ENCODE assay signal across 8 mouse cellular contexts in genomic region chr9:32591732-32592582, GRCm38 (mm10). TPM values are rescaled to one million over a fixed set of nuclear protein-coding genes. Genes with fewer than 3 reads are reported as not detected.
A peak's percentile ranks its signal among the peaks of the same experiment; 100 is the strongest.
DNase-seq lines count a peak whose midpoint lies in the region; ATAC-seq and TF ChIP-seq lines count a peak whose summit lies in the region.

No protein-coding gene starts in this region.

- peaks cover 10% of the 10 kb centered on the region for H3K27me3 ChIP-seq in forebrain, embryonic 11.5 days (ENCODE audit: control insufficient read depth, insufficient read depth, low read length)
- H3K27me3 ChIP-seq in heart, embryonic 16.5 days (ENCODE audit: control insufficient read depth, insufficient read depth, low read length): no peaks in the 10 kb centered on the region
- no peaks in the 10 kb centered on the region for H3K27me3 ChIP-seq in liver, embryonic 11.5 days (replicated peaks; ENCODE audit: control insufficient read depth, insufficient read depth, low read length)
- no peaks in the 10 kb centered on the region for H3K27me3 ChIP-seq in myocyte (ENCODE audit: control insufficient read depth, insufficient read depth, insufficient read length)
- 0 out of 2 replicates have a peak, but pooled peaks cover 4% of the 10 kb centered on the region for H3K27me3 ChIP-seq in stomach, embryonic 16.5 days (ENCODE audit: control insufficient read depth, insufficient read depth, low read length)

- peak; percentile 76 for ATAC-seq in forebrain, embryonic 11.5 days (replicated peaks; ENCODE audit: low FRiP score)
- ATAC-seq in heart, embryonic 16.5 days (replicated peaks; ENCODE audit: extremely low read depth, insufficient read depth, low FRiP score): peak; percentile 89
- ATAC-seq in liver, embryonic 11.5 days (replicated peaks; ENCODE audit: low FRiP score): peak; percentile 80
- ATAC-seq in stomach, embryonic 16.5 days (ENCODE audit: insufficient read depth, low FRiP score): peak; percentile 71

- H3K79me2 ChIP-seq in myocyte (ENCODE audit: control insufficient read depth, insufficient read depth): no peaks in the 10 kb centered on the region

- TF ChIP-seq POLR2A in myocyte (IDR thresholded peaks at IDR 0.05; ENCODE audit: insufficient read length, low read depth): no peak

- no peaks in the 10 kb centered on the region for H3K9me3 ChIP-seq in forebrain, embryonic 11.5 days (ENCODE audit: control insufficient read depth, low read length)
- H3K9me3 ChIP-seq in heart, embryonic 16.5 days (replicated peaks; ENCODE audit: control insufficient read depth, low read length): no peaks in the 10 kb centered on the region
- H3K9me3 ChIP-seq in liver, embryonic 11.5 days (ENCODE audit: control insufficient read depth, low read length): no peaks in the 10 kb centered on the region
- H3K9me3 ChIP-seq in stomach, embryonic 16.5 days (replicated peaks; ENCODE audit: control insufficient read depth, low read length): no peaks in the 10 kb centered on the region

- 10% methylated on average over 14 of the region's 14 CpGs for WGBS in forebrain, embryonic 11.5 days
- 10% methylated on average over 14 of the region's 14 CpGs for WGBS in heart, embryonic 16.5 days
- WGBS in liver, embryonic 11.5 days: 12% methylated on average over 14 of the region's 14 CpGs
- 12% methylated on average over 14 of the region's 14 CpGs for WGBS in stomach, embryonic 16.5 days

- peaks cover 7% of the 10 kb centered on the region; the same call in 1 of the 2 replicates for H3K4me1 ChIP-seq in forebrain, embryonic 11.5 days (replicated peaks; ENCODE audit: control insufficient read depth, insufficient read depth, low read length)
- H3K4me1 ChIP-seq in heart, embryonic 16.5 days (ENCODE audit: control insufficient read depth, insufficient read depth, low read length): peaks cover 19% of the 10 kb centered on the region
- H3K4me1 ChIP-seq in liver, embryonic 11.5 days (replicated peaks; ENCODE audit: control insufficient read depth, insufficient read depth, low read length): no peaks in the 10 kb centered on the region
- H3K4me1 ChIP-seq in stomach, embryonic 16.5 days (ENCODE audit: control insufficient read depth, insufficient read depth, low read length): 0 out of 2 replicates have a peak, but pooled peaks cover 4% of the 10 kb centered on the region

- H3K4me2 ChIP-seq in forebrain, embryonic 11.5 days (ENCODE audit: low read depth, low read length, severe bottlenecking): no peak overlapping the region
- peak overlapping the region; percentile 55 for H3K4me2 ChIP-seq in heart, embryonic 16.5 days (ENCODE audit: low read depth, low read length)
- H3K4me2 ChIP-seq in liver, embryonic 11.5 days: no peak overlapping the region
- H3K4me2 ChIP-seq in myocyte (ENCODE audit: low read depth): peak overlapping the region; percentile 72
- H3K4me2 ChIP-seq in stomach, embryonic 16.5 days (ENCODE audit: low read depth, low read length): peak overlapping the region; percentile 32; the same call in 1 of the 2 replicates

- no peak overlapping the region for H3K27ac ChIP-seq in forebrain, embryonic 11.5 days (ENCODE audit: low read depth, low read length)
- H3K27ac ChIP-seq in heart, embryonic 16.5 days (ENCODE audit: low read length): peak overlapping the region; percentile 67
- H3K27ac ChIP-seq in liver, embryonic 11.5 days (ENCODE audit: low read depth, low read length): no peak overlapping the region
- no peak overlapping the region for H3K27ac ChIP-seq in stomach, embryonic 16.5 days (ENCODE audit: low read length)

- H3K9ac ChIP-seq in forebrain, embryonic 11.5 days (ENCODE audit: low read length): no peak overlapping the region
- peak overlapping the region; percentile 59 for H3K9ac ChIP-seq in heart, embryonic 16.5 days (ENCODE audit: low read length)
- no peak overlapping the region for H3K9ac ChIP-seq in liver, embryonic 11.5 days (ENCODE audit: low read depth, low read length)
- peak overlapping the region; percentile 26 for H3K9ac ChIP-seq in stomach, embryonic 16.5 days (ENCODE audit: low read length)

- peak; percentile 81 for DNase-seq in ES-CJ7 (ENCODE audit: low read depth, low spot score)
- DNase-seq in c-Kit-positive CD71-positive TER-119-negative erythroid progenitor cells, embryonic 14.5 days (ENCODE audit: low read depth): peak; percentile 65
- DNase-seq in forebrain, embryonic 11.5 days (ENCODE audit: low spot score): peak; percentile 71
- DNase-seq in kidney, postnatal 14 days: peak; percentile 88
- peak; percentile 48 for DNase-seq in liver, embryonic 11.5 days (ENCODE audit: low spot score)

- H3ac ChIP-seq in myocyte (ENCODE audit: control insufficient read depth, insufficient read length): no peak overlapping the region

- H3K36me3 ChIP-seq in forebrain, embryonic 11.5 days (ENCODE audit: control insufficient read depth, insufficient read depth, low read length): no peaks in the 10 kb centered on the region
- H3K36me3 ChIP-seq in heart, embryonic 16.5 days (ENCODE audit: control insufficient read depth, insufficient read depth): no peaks in the 10 kb centered on the region
- no peaks in the 10 kb centered on the region for H3K36me3 ChIP-seq in liver, embryonic 11.5 days (ENCODE audit: control insufficient read depth, insufficient read depth, low read length)
- H3K36me3 ChIP-seq in myocyte (ENCODE audit: control insufficient read depth, insufficient read depth): no peaks in the 10 kb centered on the region
- no peaks in the 10 kb centered on the region for H3K36me3 ChIP-seq in stomach, embryonic 16.5 days (ENCODE audit: control insufficient read depth, insufficient read depth, low read length)

- H3K4me3 ChIP-seq in forebrain, embryonic 11.5 days (ENCODE audit: low read depth, low read length): no peak overlapping the region
- peak overlapping the region; percentile 23 for H3K4me3 ChIP-seq in heart, embryonic 16.5 days (ENCODE audit: low read length)
- H3K4me3 ChIP-seq in liver, embryonic 11.5 days (ENCODE audit: low read depth, low read length): no peak overlapping the region
- no peak overlapping the region for H3K4me3 ChIP-seq in myocyte
- H3K4me3 ChIP-seq in stomach, embryonic 16.5 days (replicated peaks; ENCODE audit: low read length): no peak overlapping the region

TF ChIP-seq in myocyte, 11 proteins besides CTCF, POLR2A, EP300 and RAD21:
- no peak for TF ChIP-seq REST (IDR thresholded peaks at IDR 0.05; ENCODE audit: insufficient read depth, insufficient read length)
- TF ChIP-seq MYOG (IDR thresholded peaks at IDR 0.05; ENCODE audit: control insufficient read depth in 1 of 3, insufficient read depth in 1 of 3, insufficient read length in 2 of 3, low read depth in 2 of 3): no peak
- TF ChIP-seq TCF3 (IDR thresholded peaks at IDR 0.05; ENCODE audit: insufficient read length, low read depth): no peak
- TF ChIP-seq SRF (IDR thresholded peaks at IDR 0.05; ENCODE audit: control insufficient read depth, insufficient read length, low read depth): no peak
- TF ChIP-seq MYOD1 (IDR thresholded peaks at IDR 0.05; ENCODE audit: control insufficient read depth in 1 of 3, insufficient read length in 2 of 3, low read depth in 2 of 3): peak in 2 of 3 experiments; percentile 70 to 77
- no peak for TF ChIP-seq POLR2AphosphoS2 (IDR thresholded peaks at IDR 0.05; ENCODE audit: insufficient read length, low read depth)
- TF ChIP-seq CEBPB (IDR thresholded peaks at IDR 0.05; ENCODE audit: insufficient read depth, poor library complexity, severe bottlenecking): no peak
TF ChIP-seq in myocyte: peak in this region for 1.

RNA-seq across cellular contexts. Expression of gene Ets1, which starts 44.1 kb away (rescaled TPM):
- 18.4 and 22.6 TPM in 2 replicates for polyA plus RNA-seq in forebrain, embryonic 11.5 days (2014; fragmentation: Nextera tagmentation; extraction: Ambion mirVana)
- 59.0 and 66.7 TPM in 2 replicates for polyA plus RNA-seq in heart, embryonic 16.5 days (2015; fragmentation: Nextera tagmentation; extraction: Ambion mirVana)
- polyA plus RNA-seq in liver, embryonic 11.5 days (2014; fragmentation: Nextera tagmentation; extraction: Ambion mirVana): 31.4 and 35.8 TPM in 2 replicates
- polyA plus RNA-seq in myocyte (2012; fragmentation: generic; extraction: Trizol): 5.4 TPM
- 36.0 and 43.7 TPM in 2 replicates for polyA plus RNA-seq in stomach, embryonic 16.5 days (2015; fragmentation: Nextera tagmentation; extraction: Ambion mirVana)

RNA-seq across cellular contexts. Expression of gene Fli1, which starts 49.3 kb away (rescaled TPM):
- 14.3 and 14.7 TPM in 2 replicates for polyA plus RNA-seq in forebrain, embryonic 11.5 days (2014; fragmentation: Nextera tagmentation; extraction: Ambion mirVana)
- 20.1 and 23.4 TPM in 2 replicates for polyA plus RNA-seq in heart, embryonic 16.5 days (2015; fragmentation: Nextera tagmentation; extraction: Ambion mirVana)
- polyA plus RNA-seq in liver, embryonic 11.5 days (2014; fragmentation: Nextera tagmentation; extraction: Ambion mirVana): 23.1 and 24.3 TPM in 2 replicates
- not detected for polyA plus RNA-seq in myocyte (2012; fragmentation: generic; extraction: Trizol)
- 9.9 and 12.8 TPM in 2 replicates for polyA plus RNA-seq in stomach, embryonic 16.5 days (2015; fragmentation: Nextera tagmentation; extraction: Ambion mirVana)

Comparison
In these comparisons a context has a peak if more than half of its experiments do, and no peak if none do; other contexts are left out.
1. H3K4me2 ChIP-seq: peak in heart, embryonic 16.5 days (single experiment), myocyte (single experiment) and stomach, embryonic 16.5 days (single experiment); none in forebrain, embryonic 11.5 days (single experiment) and liver, embryonic 11.5 days (single experiment).
2. H3K9ac ChIP-seq: peak in heart, embryonic 16.5 days (single experiment) and stomach, embryonic 16.5 days (single experiment); none in forebrain, embryonic 11.5 days (single experiment) and liver, embryonic 11.5 days (single experiment).
3. RNA of gene Fli1, which starts 49.3 kb away (polyA plus RNA-seq): 23.1 to 24.3 TPM in liver, embryonic 11.5 days, 20.1 to 23.4 TPM in heart, embryonic 16.5 days, 14.3 to 14.7 TPM in forebrain, embryonic 11.5 days and 9.9 to 12.8 TPM in stomach, embryonic 16.5 days; not detected in myocyte (single experiment); every median in the first group is over 10 times any median in the second.
4. Peak in every context shown above with its lines, with median percentiles within 50 percentile points of each other: DNase-seq and ATAC-seq.